Mouse (Mus musculus): ENCODE results near the gene Itpripl2.

The Itpripl2 gene

DNA sequence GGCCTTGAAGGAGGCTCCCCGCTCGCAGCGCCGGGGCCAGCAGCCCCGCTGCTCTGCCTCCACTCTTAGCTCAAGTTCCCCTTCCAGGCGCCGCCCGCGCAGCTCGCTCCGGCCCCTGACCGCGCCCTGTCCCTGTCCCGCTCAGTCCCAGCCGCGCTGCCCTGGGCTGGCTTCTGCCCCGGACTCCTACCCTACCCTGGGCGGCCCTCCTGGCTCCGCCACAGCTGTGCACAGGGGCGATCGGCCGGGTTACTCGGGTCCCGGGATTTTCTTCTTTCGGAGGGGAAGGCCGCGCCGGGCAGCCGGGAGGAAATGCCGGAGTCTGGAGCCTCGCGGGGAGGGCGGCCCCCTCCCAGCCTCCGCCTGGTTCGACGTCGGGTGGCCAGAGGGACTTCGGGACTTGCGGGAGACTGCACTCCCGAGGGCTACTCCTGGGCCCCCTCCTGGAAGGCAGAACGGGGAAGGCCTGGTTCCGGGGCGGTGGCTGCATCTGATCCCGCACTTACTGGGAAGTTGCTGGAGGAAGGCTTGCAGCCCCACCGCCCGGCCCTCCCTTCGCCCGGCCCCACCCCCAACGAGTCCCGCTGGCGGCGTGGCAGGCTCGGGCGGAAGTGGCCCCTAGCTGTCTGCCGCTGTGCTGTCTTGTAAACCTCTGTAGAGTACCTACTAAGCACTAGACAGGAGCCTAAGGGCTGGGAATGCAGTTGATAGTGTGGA lies at the start of gene Itpripl2:
Gene Itpripl2 (minus strand): TSS at position 545 of the 717 bp plus-strand sequence.
- DNase-seq (ENCODE audit: low spot score in 2 of 2) = peak in 1 of 2 experiments; percentile 21

- DNase-seq (ENCODE audit: low spot score in 2 of 2) = no peak
Observed at GRCm38 (mm10) chr7:118535076-118535475, 43.3 kb upstream of the Itpripl2 start.

- no peak for DNase-seq (ENCODE audit: low spot score in 2 of 2)
Observed at GRCm38 (mm10) chr7:118534326-118534725, 42.6 kb upstream of the Itpripl2 start.

- peak; percentile 94 to 95 for DNase-seq (ENCODE audit: low spot score in 2 of 2)
Observed at GRCm38 (mm10) chr7:118533178-118533578, 41.4 kb upstream of the Itpripl2 start, which contains the start of gene Coq7. Gene Coq7 (minus strand): TSS chr7:118533356.

GRCm38 (mm10) chr7:118532519-118533177 lies 40.9 kb upstream of the Itpripl2 start:
- DNase-seq (ENCODE audit: low spot score in 2 of 2) = peak; percentile 94 to 96

DNA sequence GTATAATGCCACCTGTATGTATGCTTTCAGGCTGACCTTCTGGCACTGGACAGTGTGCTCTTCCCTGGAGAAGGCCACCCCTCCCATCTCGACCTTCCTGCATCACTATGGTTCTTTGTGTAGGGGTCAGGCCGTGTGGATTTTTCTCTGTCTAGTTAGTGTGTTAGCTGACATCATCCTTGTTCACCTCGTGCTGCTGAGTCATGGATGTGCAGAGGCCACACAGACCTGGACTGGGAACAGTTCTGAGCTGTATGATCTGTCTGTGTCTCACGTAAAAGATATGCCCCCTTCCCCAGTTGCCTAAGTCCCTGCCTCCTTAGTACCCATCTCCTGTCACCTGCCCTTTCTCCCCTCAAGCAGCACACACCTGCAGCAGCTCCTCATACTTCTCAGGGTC lies 35.2 kb upstream of the Itpripl2 start:
- DNase-seq (ENCODE audit: low spot score in 2 of 2) = no peak

DNA sequence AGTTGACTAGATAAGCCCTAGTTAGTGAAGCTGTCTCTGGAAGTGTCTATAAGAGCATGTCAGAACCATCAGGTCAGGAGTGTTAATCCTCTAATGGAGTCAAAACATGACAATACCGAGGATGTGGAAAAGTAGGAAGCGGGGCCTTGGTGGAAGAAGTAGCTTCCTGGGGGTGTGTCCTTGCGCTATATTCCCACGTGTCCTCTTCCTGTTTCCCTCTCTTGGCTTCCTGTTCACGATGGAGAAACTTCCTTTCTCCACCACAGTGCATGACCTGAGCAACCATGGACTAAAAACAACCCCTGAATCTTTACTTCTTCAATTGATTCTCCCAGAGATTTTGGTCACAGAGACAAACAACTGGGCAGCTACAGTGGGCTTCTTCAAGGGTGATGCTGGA lies 30.3 kb upstream of the Itpripl2 start:
- no peak for DNase-seq (ENCODE audit: low spot score in 2 of 2)

DNA sequence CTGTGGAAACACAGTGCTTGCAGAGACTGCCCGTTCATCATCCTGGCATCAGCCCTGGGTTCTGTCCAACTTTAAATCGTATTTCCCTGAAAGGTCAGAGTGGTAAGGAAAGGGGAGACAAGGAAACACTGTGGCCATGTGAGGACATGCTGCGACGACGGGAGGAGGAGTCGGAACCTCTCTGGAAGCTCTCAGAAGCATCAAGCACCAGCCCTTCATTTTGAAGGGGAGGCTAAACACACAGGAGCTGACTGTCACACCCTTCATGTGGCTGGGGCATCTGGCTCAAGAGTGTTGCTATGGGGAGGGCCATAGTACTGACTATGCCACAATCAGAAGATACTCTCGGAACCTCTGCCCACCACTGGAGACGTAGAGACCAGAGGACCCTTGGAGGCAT lies 27.9 kb upstream of the Itpripl2 start:
- no peak for DNase-seq (ENCODE audit: low spot score in 2 of 2)

DNA sequence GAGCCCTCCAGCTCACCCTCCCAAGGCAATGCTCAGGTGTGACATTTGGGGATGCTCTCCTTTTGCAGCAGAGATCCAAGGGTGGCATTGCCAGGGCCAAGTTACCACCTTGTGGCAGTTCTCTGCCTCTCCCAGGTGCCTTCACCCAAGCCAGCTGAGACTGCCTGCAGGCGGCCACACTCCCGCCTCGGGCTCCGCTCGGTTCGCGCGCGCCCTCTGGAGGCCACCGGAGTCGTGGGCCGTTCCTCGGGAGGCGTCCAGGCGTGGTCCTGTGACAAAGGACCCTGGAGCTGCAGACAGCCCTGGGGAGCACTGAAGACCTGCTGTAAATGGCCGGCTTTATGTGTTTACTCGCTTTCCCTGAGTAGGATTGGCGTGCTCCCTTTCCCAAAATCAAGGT lies 26.9 kb upstream of the Itpripl2 start:
- DNase-seq (ENCODE audit: low spot score in 2 of 2) = peak in 1 of 2 experiments; percentile 67

DNA sequence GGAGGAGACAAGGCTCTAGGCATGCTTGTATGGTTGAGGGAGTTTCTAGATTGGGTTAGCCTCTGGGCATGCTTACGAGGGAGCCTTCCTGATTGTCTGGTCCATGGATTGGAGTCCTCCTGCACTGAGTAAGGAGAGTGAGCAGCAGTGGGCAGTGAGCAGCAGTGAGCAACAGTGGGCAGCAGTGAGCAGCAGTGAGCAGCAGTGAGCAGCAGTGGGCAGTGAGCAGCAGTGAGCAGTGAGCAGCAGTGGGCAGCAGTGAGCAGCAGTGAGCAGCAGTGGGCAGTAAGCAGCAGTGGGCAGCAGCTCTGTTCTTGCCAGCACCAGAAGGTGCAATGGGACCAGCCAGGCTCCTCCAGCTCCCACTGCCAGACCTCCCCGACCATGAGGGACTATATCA lies 26.0 kb upstream of the Itpripl2 start:
- DNase-seq (ENCODE audit: low spot score in 2 of 2) = no peak

GRCm38 (mm10) chr7:118508556-118508955 lies 16.8 kb upstream of the Itpripl2 start:
- DNase-seq (ENCODE audit: low spot score in 2 of 2) = no peak

- DNase-seq (ENCODE audit: low spot score in 2 of 2) = no peak
Observed at GRCm38 (mm10) chr7:118503844-118504243, 12.1 kb upstream of the Itpripl2 start.

DNA sequence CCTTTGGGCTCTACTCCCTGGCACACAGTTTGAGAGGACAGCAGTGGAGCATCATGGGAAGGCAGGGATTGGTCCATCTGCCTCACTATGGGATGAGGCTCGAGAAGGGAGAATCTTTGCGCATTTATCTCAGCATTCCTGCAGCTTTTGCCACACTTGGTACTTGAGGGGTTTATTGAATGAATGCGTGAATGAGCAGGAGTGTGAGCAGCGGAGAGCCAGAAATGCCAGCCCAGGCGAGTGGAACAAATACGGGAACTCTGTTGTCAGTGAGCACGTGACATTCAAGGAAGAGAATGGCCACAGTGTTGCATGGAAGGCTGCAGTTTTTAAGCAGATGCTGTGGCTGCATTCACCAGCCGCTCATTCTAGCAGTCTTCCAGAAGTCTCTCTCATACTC lies 10.6 kb upstream of the Itpripl2 start:
- no peak for DNase-seq (ENCODE audit: low spot score in 2 of 2)

- no peak for DNase-seq (ENCODE audit: low spot score in 2 of 2)
Observed at GRCm38 (mm10) chr7:118499784-118500435, 8.1 kb upstream of the Itpripl2 start.

- no peak for DNase-seq (ENCODE audit: low spot score in 2 of 2)
Observed at GRCm38 (mm10) chr7:118498984-118499783, 7.4 kb upstream of the Itpripl2 start.

GRCm38 (mm10) chr7:118494892-118495579 lies 3.3 kb upstream of the Itpripl2 start:
- no peak for DNase-seq (ENCODE audit: low spot score in 2 of 2)

GRCm38 (mm10) chr7:118493892-118494291 lies 2.1 kb upstream of the Itpripl2 start:
- no peak for DNase-seq (ENCODE audit: low spot score in 2 of 2)

DNA sequence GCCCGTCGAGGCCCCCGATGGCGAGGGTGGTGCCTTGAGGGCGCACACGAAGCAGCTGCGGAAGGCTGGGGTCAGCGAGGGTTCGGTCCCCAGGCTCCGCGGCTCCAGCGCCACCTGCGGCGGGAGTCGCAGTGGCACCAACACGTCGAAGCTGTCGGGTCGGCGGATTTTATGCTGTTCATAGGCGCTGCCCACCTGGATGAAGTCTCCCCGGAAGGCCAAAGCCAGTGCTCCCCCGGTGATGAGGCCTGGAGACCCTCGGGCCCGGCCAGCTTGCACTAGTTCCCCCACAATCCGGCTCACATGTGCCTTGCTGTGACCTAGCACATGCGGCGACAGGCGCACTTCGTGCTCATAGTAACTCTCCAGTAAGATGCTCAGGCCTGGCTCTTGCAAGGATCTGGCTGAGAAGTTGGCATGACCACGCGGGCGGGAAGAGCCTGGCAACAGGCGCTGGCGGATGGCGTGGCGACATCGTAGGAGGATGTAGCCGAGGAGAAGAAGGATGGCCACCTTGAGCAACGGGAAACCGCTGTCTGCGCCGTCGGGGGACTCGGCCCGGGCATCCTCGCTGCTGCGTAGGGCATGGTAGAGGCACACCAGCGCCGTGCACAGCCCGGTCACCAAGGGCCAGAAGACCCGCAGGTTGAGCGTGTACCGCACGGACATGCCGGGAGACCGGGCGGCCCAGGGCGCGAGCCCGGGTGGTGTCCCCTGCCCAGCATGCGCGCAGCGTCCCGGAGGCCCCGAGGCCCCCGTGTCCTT lies 927 bp downstream of the Itpripl2 start:
- peak in 1 of 2 experiments; percentile 9 for DNase-seq (ENCODE audit: low spot score in 2 of 2)

GRCm38 (mm10) chr7:118489706-118490665 lies 1.8 kb downstream of the Itpripl2 start:
- DNase-seq (ENCODE audit: low spot score in 2 of 2) = no peak
